Mouse (Mus musculus): Measurements from ENCODE around the gene C2cd3.

DNA sequence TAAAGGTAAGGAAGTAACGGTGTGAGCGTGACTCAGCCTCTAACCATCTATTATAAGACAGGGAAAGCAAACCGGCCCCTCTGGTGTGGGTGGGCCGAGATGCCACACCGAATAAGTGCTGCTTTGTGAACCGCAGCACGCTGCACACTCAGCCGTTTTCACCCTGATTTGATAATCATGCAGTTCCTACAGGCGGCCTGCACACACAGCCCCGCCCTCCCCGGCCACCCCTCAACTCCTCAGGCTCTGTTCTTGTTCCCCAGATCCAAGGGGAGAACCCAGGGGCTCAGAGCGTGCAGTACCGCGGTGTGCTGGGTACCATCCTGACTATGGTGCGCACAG is 107.8 kb downstream of the C2cd3 start:
- no peak for TF ChIP-seq POLR2A (IDR thresholded peaks at IDR 0.05; ENCODE audit: insufficient read depth, low read depth, low read length)
- TF ChIP-seq CTCF (IDR thresholded peaks at IDR 0.05; ENCODE audit: insufficient read depth, low read depth, low read length), result no peak

Measured in olfactory bulb, adult 2 months (tissue).